Mouse (Mus musculus): ENCODE measurements at regions not wholly inside any gene's neighbourhood (a gene's known extent, or its start where the extent isn't known, plus 50 kb on each side); places are given as distances from the start of the nearest gene placed in this dataset.

DNA sequence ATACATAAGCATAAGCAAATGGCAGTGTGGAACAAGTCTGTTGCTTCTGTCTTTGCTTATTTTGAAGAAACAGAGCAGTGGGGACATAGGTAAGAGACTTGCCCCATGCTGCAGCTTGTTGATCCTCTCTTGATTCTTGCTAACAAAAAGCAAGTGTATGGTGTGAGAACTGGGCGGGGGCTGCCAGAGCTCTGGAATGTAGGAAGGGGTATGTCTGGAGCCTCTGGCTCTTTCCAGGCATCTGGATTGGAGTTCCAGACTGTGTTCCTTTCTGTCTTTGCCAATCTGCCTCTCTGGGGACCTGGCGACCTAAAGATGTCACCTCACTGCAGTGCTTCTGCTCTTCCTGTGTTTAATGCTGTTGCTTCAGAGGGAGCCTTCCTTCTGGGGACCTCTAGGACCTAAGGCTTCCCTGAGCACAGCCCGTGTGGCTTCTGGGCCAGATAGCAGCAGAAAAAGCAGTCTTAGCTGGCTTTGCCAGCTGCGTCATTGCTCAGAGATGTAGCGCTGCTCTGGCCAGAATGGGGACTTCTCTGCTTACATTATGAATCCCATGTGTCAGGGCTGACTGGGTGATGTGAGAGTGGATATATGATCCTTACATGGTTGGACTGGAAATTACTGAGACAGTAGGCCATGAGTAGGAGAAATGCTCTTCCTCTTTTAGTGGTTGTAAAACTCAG is 138.1 kb upstream of the Slit3 start:
- Histone ChIP-seq H3K4me3 (ENCODE audit: low read depth, low read length) (no peak overlapping the region), H3K9ac (replicated peaks; ENCODE audit: low read depth) (no peak overlapping the region), H3K27ac (ENCODE audit: low read length) (no peak overlapping the region), H3K9me3 (ENCODE audit: low read length) (no peaks in the 10 kb centered on the region), H3K4me2 (replicated peaks; ENCODE audit: low read depth, low read length) (no peak overlapping the region), H3K27me3 (replicated peaks; ENCODE audit: insufficient read depth, low read length) (no peaks in the 10 kb centered on the region), H3K4me1 (ENCODE audit: insufficient read depth, low read depth, low read length) (no peaks in the 10 kb centered on the region), H3K36me3 (ENCODE audit: insufficient read depth, low read length) (no peaks in the 10 kb centered on the region)
- ATAC-seq: peak; percentile 94
- WGBS: 53% methylated on average over 5 of the region's 5 CpGs
- TF ChIP-seq EP300 (IDR thresholded peaks at IDR 0.05) (peak; percentile 75), CTCF (IDR thresholded peaks at IDR 0.05) (no peak)
- peak; percentile 88 for DNase-seq (ENCODE audit: low spot score)

DNA sequence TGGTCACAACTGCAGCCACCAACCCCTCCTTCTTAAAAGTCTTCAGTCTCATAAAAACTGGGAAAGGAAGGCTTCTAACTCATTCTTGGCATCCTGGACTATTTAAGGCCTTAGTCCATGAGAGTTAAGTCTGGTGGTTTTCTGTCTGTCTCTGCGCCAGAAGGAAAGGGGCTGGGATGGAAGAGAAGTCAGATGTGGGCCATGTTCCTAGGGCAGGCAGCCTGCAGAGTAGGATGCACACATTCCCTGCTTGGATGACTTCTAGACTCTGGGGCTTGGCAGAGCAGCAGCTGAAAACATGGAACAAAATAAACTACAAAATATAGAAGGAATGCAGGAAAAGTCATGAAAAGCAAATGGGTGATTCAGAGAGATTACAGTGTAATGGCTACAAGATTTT is 140.8 kb upstream of the Slit3 start:
- Histone ChIP-seq H3K9ac (replicated peaks; ENCODE audit: low read depth) (no peak overlapping the region), H3K4me1 (ENCODE audit: insufficient read depth, low read depth, low read length) (no peaks in the 10 kb centered on the region), H3K9me3 (ENCODE audit: low read length) (no peaks in the 10 kb centered on the region), H3K36me3 (ENCODE audit: insufficient read depth, low read length) (no peaks in the 10 kb centered on the region), H3K4me2 (replicated peaks; ENCODE audit: low read depth, low read length) (no peak overlapping the region), H3K27me3 (replicated peaks; ENCODE audit: insufficient read depth, low read length) (no peaks in the 10 kb centered on the region), H3K4me3 (ENCODE audit: low read depth, low read length) (no peak overlapping the region), H3K27ac (ENCODE audit: low read length) (no peak overlapping the region)
- ATAC-seq (no peak), DNase-seq (ENCODE audit: low spot score) (no peak)
- 77% methylated on average over 1 of the region's 1 CpGs for WGBS
- no peak for TF ChIP-seq CTCF (IDR thresholded peaks at IDR 0.05)
- no peak for TF ChIP-seq EP300 (IDR thresholded peaks at IDR 0.05)

DNA sequence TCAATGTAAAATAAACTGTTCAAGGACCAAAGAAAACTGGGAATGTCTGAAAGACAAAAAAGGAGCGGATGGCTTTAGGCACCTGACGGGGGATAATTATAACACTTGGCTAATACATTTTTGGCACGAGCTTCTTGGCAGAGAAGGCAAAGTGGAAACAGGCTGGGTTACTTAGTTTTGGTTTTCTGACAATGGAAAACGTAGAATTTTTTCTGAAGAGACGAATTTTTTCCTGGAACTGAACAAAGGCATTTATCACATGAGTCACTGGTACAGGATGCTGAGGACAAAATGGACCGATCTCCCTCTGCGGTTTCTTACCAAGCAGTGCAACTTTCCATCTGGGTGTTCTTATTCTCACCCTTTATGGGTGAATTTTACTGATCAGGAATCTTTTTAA is 143.2 kb upstream of the Slit3 start:
- no peak for ATAC-seq
- 63% methylated on average over 7 of the region's 7 CpGs for WGBS
- peaks cover 5% of the 10 kb centered on the region; the same call in 1 of the 2 replicates for H3K4me1 ChIP-seq (ENCODE audit: insufficient read depth, low read depth, low read length)
- no peaks in the 10 kb centered on the region for H3K36me3 ChIP-seq (ENCODE audit: insufficient read depth, low read length)
- no peak for TF ChIP-seq CTCF (IDR thresholded peaks at IDR 0.05)
- TF ChIP-seq EP300 (IDR thresholded peaks at IDR 0.05): peak; percentile 48; the same call in 1 of the 2 replicates
- H3K4me3 ChIP-seq (ENCODE audit: low read depth, low read length): no peak overlapping the region
- H3K4me2 ChIP-seq (replicated peaks; ENCODE audit: low read depth, low read length): no peak overlapping the region
- no peaks in the 10 kb centered on the region for H3K27me3 ChIP-seq (replicated peaks; ENCODE audit: insufficient read depth, low read length)
- H3K9ac ChIP-seq (replicated peaks; ENCODE audit: low read depth): no peak overlapping the region
- H3K9me3 ChIP-seq (ENCODE audit: low read length): no peaks in the 10 kb centered on the region
- no peak for DNase-seq (ENCODE audit: low spot score)
- no peak overlapping the region for H3K27ac ChIP-seq (ENCODE audit: low read length)

DNA sequence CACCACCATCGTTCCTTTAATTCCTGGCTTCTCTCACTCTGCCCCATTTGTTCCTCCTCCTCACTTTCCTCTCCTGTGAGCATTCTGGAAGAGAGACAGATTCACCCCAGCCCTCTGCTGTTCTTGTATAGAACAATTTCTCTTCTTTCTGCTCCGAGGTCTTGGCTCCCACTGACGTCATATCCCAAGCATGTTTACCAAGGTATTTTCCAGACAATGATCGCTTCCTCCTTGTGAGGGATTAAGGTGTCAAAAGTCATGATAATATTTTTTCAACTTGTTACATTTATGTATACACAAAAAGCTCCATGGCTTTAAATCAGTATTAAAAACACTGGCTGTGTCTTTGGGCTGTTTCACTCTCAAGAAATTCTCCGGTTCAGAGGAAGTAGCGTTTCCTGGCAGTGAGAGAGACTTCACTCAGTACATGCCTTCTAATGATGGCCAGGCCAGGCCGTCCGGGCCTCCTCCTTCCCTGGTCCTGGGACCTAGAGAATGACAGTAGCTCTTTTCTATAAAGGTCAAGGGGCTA is 142.4 kb upstream of the Spdl1 start:
- no peaks in the 10 kb centered on the region for H3K27me3 ChIP-seq (replicated peaks; ENCODE audit: insufficient read depth, low read length)
- H3K36me3 ChIP-seq (ENCODE audit: insufficient read depth, low read length): no peaks in the 10 kb centered on the region
- TF ChIP-seq EP300 (IDR thresholded peaks at IDR 0.05) (peak; percentile 75), CTCF (IDR thresholded peaks at IDR 0.05) (no peak)
- DNase-seq (ENCODE audit: low spot score): peak; percentile 29
- 39% methylated on average over 8 of the region's 8 CpGs for WGBS
- H3K4me3 ChIP-seq (ENCODE audit: low read depth, low read length): no peak overlapping the region
- peaks cover 5% of the 10 kb centered on the region; the same call in 1 of the 2 replicates for H3K4me1 ChIP-seq (ENCODE audit: insufficient read depth, low read depth, low read length)
- no peaks in the 10 kb centered on the region for H3K9me3 ChIP-seq (ENCODE audit: low read length)
- H3K9ac ChIP-seq (replicated peaks; ENCODE audit: low read depth): no peak overlapping the region
- H3K27ac ChIP-seq (ENCODE audit: low read length): no peak overlapping the region; the same call in 1 of the 2 replicates
- no peak overlapping the region for H3K4me2 ChIP-seq (replicated peaks; ENCODE audit: low read depth, low read length)
- ATAC-seq: no peak

DNA sequence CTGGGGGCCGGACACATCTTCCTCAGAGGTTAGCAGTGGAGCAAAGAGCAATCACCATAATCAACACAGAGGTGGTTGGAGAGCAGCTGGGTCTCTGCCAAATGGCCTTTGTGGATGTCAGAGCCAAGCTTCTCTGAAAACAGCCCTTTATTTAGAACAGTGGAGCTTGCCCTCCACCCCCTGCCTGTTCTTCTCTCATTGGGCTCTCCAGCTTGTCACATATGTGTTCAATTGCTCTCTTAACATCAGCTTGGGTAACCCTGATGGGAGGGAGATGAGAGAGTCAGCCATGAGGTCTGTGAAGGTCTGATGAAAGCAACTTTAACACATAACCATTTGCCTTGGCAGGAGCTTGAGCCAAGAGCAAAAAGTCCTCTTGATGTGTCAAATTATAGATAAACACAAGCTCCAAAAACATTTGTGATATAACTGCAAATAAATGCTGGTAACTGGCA is 140.1 kb upstream of the Spdl1 start:
- DNase-seq (ENCODE audit: low spot score) (peak; percentile 91), ATAC-seq (peak; percentile 91)
- Histone ChIP-seq H3K27me3 (replicated peaks; ENCODE audit: insufficient read depth, low read length) (no peaks in the 10 kb centered on the region), H3K27ac (ENCODE audit: low read length) (0 out of 2 replicates have a peak overlapping the region, but pooled peaks have one; percentile 10), H3K4me3 (ENCODE audit: low read depth, low read length) (no peak overlapping the region), H3K9ac (replicated peaks; ENCODE audit: low read depth) (no peak overlapping the region), H3K4me1 (ENCODE audit: insufficient read depth, low read depth, low read length) (peaks cover 5% of the 10 kb centered on the region; the same call in 1 of the 2 replicates), H3K9me3 (ENCODE audit: low read length) (no peaks in the 10 kb centered on the region), H3K36me3 (ENCODE audit: insufficient read depth, low read length) (no peaks in the 10 kb centered on the region), H3K4me2 (replicated peaks; ENCODE audit: low read depth, low read length) (no peak overlapping the region)
- TF ChIP-seq EP300 (IDR thresholded peaks at IDR 0.05) (peak; percentile 90), CTCF (IDR thresholded peaks at IDR 0.05) (no peak)
- WGBS: 26% methylated on average over 1 of the region's 1 CpGs

DNA sequence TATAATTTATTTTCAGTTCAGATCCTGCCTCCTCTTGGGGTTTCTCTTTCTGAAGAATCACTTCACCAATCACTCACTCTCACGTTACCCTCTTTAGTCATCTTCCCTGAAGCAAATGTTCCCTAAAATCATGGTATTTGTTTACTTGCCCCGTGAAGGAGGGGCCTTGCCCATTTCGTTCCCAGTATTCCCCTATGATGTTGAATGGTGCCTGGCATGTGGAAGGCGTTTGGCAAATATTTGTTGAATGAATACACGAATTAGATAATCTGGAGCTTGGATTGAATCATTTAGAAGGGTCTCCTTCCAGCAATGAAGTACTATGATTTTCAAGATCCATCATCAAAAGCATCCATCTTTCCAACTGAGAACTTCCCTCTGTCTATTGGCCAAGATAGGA is 139.6 kb upstream of the Spdl1 start:
- 35% methylated on average over 5 of the region's 5 CpGs for WGBS

More for the DNA sequence above, 139.6 kb upstream of the Spdl1 start:
- TF ChIP-seq EP300 (IDR thresholded peaks at IDR 0.05) (no peak), CTCF (IDR thresholded peaks at IDR 0.05) (no peak)
- Histone ChIP-seq H3K4me3 (ENCODE audit: low read depth, low read length) (no peak overlapping the region), H3K9ac (replicated peaks; ENCODE audit: low read depth) (no peak overlapping the region), H3K27me3 (replicated peaks; ENCODE audit: insufficient read depth, low read length) (no peaks in the 10 kb centered on the region), H3K4me1 (ENCODE audit: insufficient read depth, low read depth, low read length) (peaks cover 5% of the 10 kb centered on the region; the same call in 1 of the 2 replicates), H3K4me2 (replicated peaks; ENCODE audit: low read depth, low read length) (no peak overlapping the region), H3K36me3 (ENCODE audit: insufficient read depth, low read length) (no peaks in the 10 kb centered on the region), H3K9me3 (ENCODE audit: low read length) (no peaks in the 10 kb centered on the region), H3K27ac (ENCODE audit: low read length) (0 out of 2 replicates have a peak overlapping the region, but pooled peaks have one; percentile 10)
- ATAC-seq (peak; percentile 17), DNase-seq (ENCODE audit: low spot score) (peak; percentile 30)

All from lung, postnatal 0 days (tissue).